Mouse (Mus musculus) T-helper 2 cell (primary cell): ENCODE measurements around the gene Gm49392.
"Not testable (repeated sequence)": the region's sequence is repeated elsewhere in the genome, so short reads cannot be mapped to it uniquely, and the experiment has no call there.

Source experiments
- in situ Hi-C: fragments of 300-600 bp; cut with MboI, MseI; formaldehyde crosslinking; loops from one replicate; pipeline ENCODE4 v1.15.1; 2025; ENCODE audit warnings: high pct_unique_total_duplicates

The Gm49392 gene

GRCm38 (mm10) chr13:60896794-60897193, at the start of gene Gm49392:
TSS of gene Gm49392 (minus strand) at chr13:60896894.
- in situ Hi-C loops, result not testable (repeated sequence)

- in situ Hi-C loops, result not testable (repeated sequence)
Observed at GRCm38 (mm10) chr13:60941884-60942283, 45.2 kb upstream of the Gm49392 start, which contains the start of gene Tpbpa. TSS of gene Tpbpa (minus strand) at chr13:60941984.

- in situ Hi-C loops, result no loop called here
Observed at GRCm38 (mm10) chr13:60936500-60936901, 39.8 kb upstream of the Gm49392 start, which contains the start of the genes Gm49391 and Ctla2a. TSS of gene Gm49391 (minus strand) at chr13:60936571. TSS of gene Ctla2a (minus strand) at chr13:60936625.

- in situ Hi-C loops, result not testable (repeated sequence)
Observed at GRCm38 (mm10) chr13:60935490-60935889, 38.8 kb upstream of the Gm49392 start, which contains the start of gene Gm49393. TSS of gene Gm49393 (minus strand) at chr13:60935590.

GRCm38 (mm10) chr13:60904780-60905179, 8.1 kb upstream of the Gm49392 start, which contains the start of gene Tpbpb:
TSS of gene Tpbpb (minus strand) at chr13:60904880.
- in situ Hi-C loops, result loop anchor here (10.0 kb wide), 2 partner anchors 730 to 970 kb away; partner anchors contain the start of gene Gas1

GRCm38 (mm10) chr13:60897328-60897727, 634 bp upstream of the Gm49392 start, which contains the start of gene Ctla2b:
TSS of gene Ctla2b (minus strand) at chr13:60897447.
- in situ Hi-C loops, result no loop called here

GRCm38 (mm10) chr13:60895406-60896160, 1.1 kb downstream of the Gm49392 start:
- in situ Hi-C loops, result no loop called here

- in situ Hi-C loops, result no loop called here
Observed at GRCm38 (mm10) chr13:60892301-60892700, 4.4 kb downstream of the Gm49392 start.

- in situ Hi-C loops, result no loop called here
Observed at GRCm38 (mm10) chr13:60864281-60864680, 32.4 kb downstream of the Gm49392 start, which contains the start of gene 4930486L24Rik. TSS of gene 4930486L24Rik (minus strand) at chr13:60864475.

- in situ Hi-C loops, result no loop called here
Observed at GRCm38 (mm10) chr13:60848241-60849120, 48.2 kb downstream of the Gm49392 start.

GRCm38 (mm10) chr13:60843153-60843552, 53.5 kb downstream of the Gm49392 start:
- in situ Hi-C loops, result no loop called here

GRCm38 (mm10) chr13:60842703-60843102, 54.0 kb downstream of the Gm49392 start:
- in situ Hi-C loops, result no loop called here

- in situ Hi-C loops, result no loop called here
Observed at GRCm38 (mm10) chr13:60839353-60839902, 57.3 kb downstream of the Gm49392 start.

GRCm38 (mm10) chr13:60826052-60826451, 70.6 kb downstream of the Gm49392 start:
- in situ Hi-C loops, result no loop called here

GRCm38 (mm10) chr13:60820486-60821175, 76.1 kb downstream of the Gm49392 start:
- in situ Hi-C loops, result no loop called here

- in situ Hi-C loops, result loop anchor here (5.0 kb wide), 1 partner anchor 57 kb away; no protein-coding TSS in a partner anchor
Observed at GRCm38 (mm10) chr13:60819469-60819868, 77.2 kb downstream of the Gm49392 start.

GRCm38 (mm10) chr13:60813722-60814121, 83.0 kb downstream of the Gm49392 start:
- in situ Hi-C loops, result no loop called here

GRCm38 (mm10) chr13:60812768-60813167, 83.9 kb downstream of the Gm49392 start:
- in situ Hi-C loops, result no loop called here

- in situ Hi-C loops, result no loop called here
Observed at GRCm38 (mm10) chr13:60809690-60810089, 87.0 kb downstream of the Gm49392 start.

- in situ Hi-C loops, result no loop called here
Observed at GRCm38 (mm10) chr13:60802749-60803148, 93.9 kb downstream of the Gm49392 start, which contains the start of gene Ctsll3. TSS of gene Ctsll3 (minus strand) at chr13:60802849.
